Mouse (Mus musculus): ENCODE measurements at regions not wholly inside any gene's neighbourhood (a gene's known extent, or its start where the extent isn't known, plus 50 kb on each side); places are given as distances from the start of the nearest gene placed in this dataset.

DNA sequence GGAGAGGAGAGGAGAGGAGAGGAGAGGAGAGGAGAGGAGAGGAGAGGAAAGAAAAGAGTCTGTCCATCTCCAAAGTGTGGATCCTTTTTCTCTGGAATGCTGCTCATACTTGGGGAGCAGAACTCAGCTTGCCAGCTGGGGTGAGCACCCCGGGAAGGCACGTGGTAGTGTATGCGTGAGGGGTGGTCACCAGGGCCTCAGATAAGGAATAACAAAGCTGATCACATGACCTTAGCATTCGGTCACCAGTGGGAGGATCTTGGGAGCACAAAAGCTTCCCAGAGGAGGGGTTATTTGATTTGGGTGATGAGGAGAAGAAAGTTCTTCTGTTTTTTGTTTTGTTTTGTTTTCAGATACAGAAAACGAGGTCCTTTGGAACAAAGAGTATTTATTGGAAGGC, 69.4 kb upstream of the Tle3 start:
- TF ChIP-seq POLR2A (IDR thresholded peaks at IDR 0.05; ENCODE audit: extremely low read depth, insufficient read depth, low read length) (no peak), CTCF (IDR thresholded peaks at IDR 0.05; ENCODE audit: extremely low read depth, insufficient read depth, low read length) (no peak)

GRCm38 (mm10) chr9:61306306-61306705, 65.9 kb upstream of the Tle3 start:
- Histone ChIP-seq H3K4me3 (ENCODE audit: insufficient read depth, low read length) (no peak overlapping the region), H3K4me1 (ENCODE audit: control insufficient read depth, insufficient read depth, low read length) (no peaks in the 10 kb centered on the region), H3K27ac (ENCODE audit: insufficient read depth, low read length) (no peak overlapping the region)
- TF ChIP-seq CTCF (IDR thresholded peaks at IDR 0.05; ENCODE audit: extremely low read depth, insufficient read depth, low read length) (no peak), POLR2A (IDR thresholded peaks at IDR 0.05; ENCODE audit: extremely low read depth, insufficient read depth, low read length) (no peak)

More for the DNA sequence above, 69.4 kb upstream of the Tle3 start:
- Histone ChIP-seq H3K27ac (ENCODE audit: insufficient read depth, low read length) (no peak overlapping the region), H3K4me1 (ENCODE audit: control insufficient read depth, insufficient read depth, low read length) (no peaks in the 10 kb centered on the region), H3K4me3 (ENCODE audit: insufficient read depth, low read length) (no peak overlapping the region)

DNA sequence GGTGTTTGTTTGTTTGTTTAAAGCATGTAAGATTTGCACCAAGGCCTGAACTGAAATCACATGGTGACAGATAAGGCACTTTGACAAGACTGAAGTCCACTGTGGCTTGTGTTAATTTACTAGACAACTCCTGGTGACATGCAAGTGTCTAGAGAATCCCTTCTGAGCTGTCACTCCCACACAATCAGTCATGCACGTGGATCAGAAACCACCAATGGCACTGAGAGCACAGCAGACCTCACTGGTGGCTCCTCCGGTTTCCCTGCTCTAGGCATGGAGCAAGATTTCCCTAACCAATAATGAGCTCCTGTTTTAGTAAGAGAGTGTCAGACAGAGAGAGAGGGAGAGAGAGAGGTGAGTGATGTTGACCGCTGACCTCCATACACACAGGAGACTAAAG, 63.1 kb upstream of the Tle3 start:
- H3K27ac ChIP-seq (ENCODE audit: insufficient read depth, low read length), result no peak overlapping the region
- no peak overlapping the region for H3K4me3 ChIP-seq (ENCODE audit: insufficient read depth, low read length)
- TF ChIP-seq POLR2A (IDR thresholded peaks at IDR 0.05; ENCODE audit: extremely low read depth, insufficient read depth, low read length), result no peak
- no peak for TF ChIP-seq CTCF (IDR thresholded peaks at IDR 0.05; ENCODE audit: extremely low read depth, insufficient read depth, low read length)
- no peaks in the 10 kb centered on the region for H3K4me1 ChIP-seq (ENCODE audit: control insufficient read depth, insufficient read depth, low read length)

GRCm38 (mm10) chr9:61309768-61310493, 62.2 kb upstream of the Tle3 start:
- TF ChIP-seq CTCF (IDR thresholded peaks at IDR 0.05; ENCODE audit: extremely low read depth, insufficient read depth, low read length), result no peak
- no peak for TF ChIP-seq POLR2A (IDR thresholded peaks at IDR 0.05; ENCODE audit: extremely low read depth, insufficient read depth, low read length)
- no peaks in the 10 kb centered on the region for H3K4me1 ChIP-seq (ENCODE audit: control insufficient read depth, insufficient read depth, low read length)
- no peak overlapping the region for H3K27ac ChIP-seq (ENCODE audit: insufficient read depth, low read length)
- no peak overlapping the region for H3K4me3 ChIP-seq (ENCODE audit: insufficient read depth, low read length)

- Histone ChIP-seq H3K27ac (ENCODE audit: insufficient read depth, low read length) (no peak overlapping the region), H3K4me1 (ENCODE audit: control insufficient read depth, insufficient read depth, low read length) (no peaks in the 10 kb centered on the region), H3K4me3 (ENCODE audit: insufficient read depth, low read length) (no peak overlapping the region)
- no peak for TF ChIP-seq CTCF (IDR thresholded peaks at IDR 0.05; ENCODE audit: extremely low read depth, insufficient read depth, low read length)
- no peak for TF ChIP-seq POLR2A (IDR thresholded peaks at IDR 0.05; ENCODE audit: extremely low read depth, insufficient read depth, low read length)
These were observed 61.6 kb upstream of the Tle3 start for GRCm38 (mm10) chr9:61310574-61310973.

- TF ChIP-seq POLR2A (IDR thresholded peaks at IDR 0.05; ENCODE audit: extremely low read depth, insufficient read depth, low read length), result no peak
- Histone ChIP-seq H3K4me3 (ENCODE audit: insufficient read depth, low read length) (no peak overlapping the region), H3K4me1 (ENCODE audit: control insufficient read depth, insufficient read depth, low read length) (no peaks in the 10 kb centered on the region), H3K27ac (ENCODE audit: insufficient read depth, low read length) (no peak overlapping the region)
These were observed 60.6 kb upstream of the Tle3 start for GRCm38 (mm10) chr9:61311604-61312003.

- H3K4me1 ChIP-seq (ENCODE audit: control insufficient read depth, insufficient read depth, low read length), result no peaks in the 10 kb centered on the region
These were observed 57.5 kb upstream of the Tle3 start for GRCm38 (mm10) chr9:61314630-61315179.

GRCm38 (mm10) chr9:61315371-61316298, 56.5 kb upstream of the Tle3 start:
- no peak overlapping the region for H3K4me3 ChIP-seq (ENCODE audit: insufficient read depth, low read length)
- H3K27ac ChIP-seq (ENCODE audit: insufficient read depth, low read length), result no peak overlapping the region
- TF ChIP-seq CTCF (IDR thresholded peaks at IDR 0.05; ENCODE audit: extremely low read depth, insufficient read depth, low read length) (no peak), POLR2A (IDR thresholded peaks at IDR 0.05; ENCODE audit: extremely low read depth, insufficient read depth, low read length) (no peak)
- H3K4me1 ChIP-seq (ENCODE audit: control insufficient read depth, insufficient read depth, low read length), result no peaks in the 10 kb centered on the region

More at GRCm38 (mm10) chr9:61314630-61315179, 57.5 kb upstream of the Tle3 start:
- no peak for TF ChIP-seq POLR2A (IDR thresholded peaks at IDR 0.05; ENCODE audit: extremely low read depth, insufficient read depth, low read length)
- TF ChIP-seq CTCF (IDR thresholded peaks at IDR 0.05; ENCODE audit: extremely low read depth, insufficient read depth, low read length), result no peak
- Histone ChIP-seq H3K4me3 (ENCODE audit: insufficient read depth, low read length) (no peak overlapping the region), H3K27ac (ENCODE audit: insufficient read depth, low read length) (no peak overlapping the region)

- H3K27ac ChIP-seq (ENCODE audit: insufficient read depth, low read length), result no peak overlapping the region
- no peak for TF ChIP-seq CTCF (IDR thresholded peaks at IDR 0.05; ENCODE audit: extremely low read depth, insufficient read depth, low read length)
- TF ChIP-seq POLR2A (IDR thresholded peaks at IDR 0.05; ENCODE audit: extremely low read depth, insufficient read depth, low read length), result no peak
These were observed 55.7 kb upstream of the Tle3 start for GRCm38 (mm10) chr9:61316442-61316841.

More at GRCm38 (mm10) chr9:61316442-61316841, 55.7 kb upstream of the Tle3 start:
- Histone ChIP-seq H3K4me3 (ENCODE audit: insufficient read depth, low read length) (no peak overlapping the region), H3K4me1 (ENCODE audit: control insufficient read depth, insufficient read depth, low read length) (no peaks in the 10 kb centered on the region)
